Mouse (Mus musculus) E14TG2a.4 (cell line): ENCODE data around the gene Sec61a1.

Experiments used
- CTCF ChIP-seq: conservative IDR thresholded peaks from 2 replicates; pipeline ENCODE4 v1.5.1; 2014; ENCODE audit warnings: low read length
- NANOG ChIP-seq: IDR thresholded peaks from 2 replicates; pipeline ENCODE4 v1.6.1; 2014; ENCODE audit warnings: borderline replicate concordance, low read length, mixed read lengths
- POU5F1 ChIP-seq: IDR thresholded peaks from 2 replicates; pipeline ENCODE4 v1.6.1; 2014; ENCODE audit warnings: low read length, borderline replicate concordance

DNA sequence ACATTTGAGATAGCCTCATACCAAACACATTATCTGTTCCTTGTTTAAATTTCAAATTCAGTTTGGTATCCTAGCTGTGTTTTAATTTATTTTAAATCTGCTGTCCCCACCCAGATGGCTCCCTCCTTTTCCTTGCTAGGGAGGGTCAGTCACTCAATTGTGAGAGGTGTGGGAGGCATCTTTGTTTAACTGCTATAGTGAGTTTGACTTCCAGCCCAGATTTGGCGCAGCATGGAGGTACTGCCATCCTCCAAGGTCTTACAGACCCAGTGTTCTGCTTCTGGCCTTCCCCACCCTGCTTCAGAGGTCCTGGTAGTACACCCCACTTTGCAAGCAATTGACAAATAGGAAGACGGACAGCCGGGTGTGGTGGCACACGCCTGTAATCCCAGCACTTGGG, 5.4 kb upstream of the Sec61a1 start:
- TF ChIP-seq CTCF (no peak), NANOG (no peak), POU5F1 (no peak)
